Mouse (Mus musculus) liver, embryonic 12.5 days (tissue): ENCODE results near the gene Cnpy1. TPM values are rescaled to one million over a fixed set of nuclear protein-coding genes. Genes with fewer than 3 reads are reported as not detected.

Experiments
- ATAC-seq: fragments of 200-750 bp; cut with Nextera tagmentation; 2 replicates; pipeline ENCODE4 v1.8.0; 2017; ENCODE audit warnings: moderate number of reproducible peaks, mild to moderate bottlenecking, moderate library complexity
- H3K27ac ChIP-seq: fragments of 300-500 bp; sonication (generic); 2 replicates; pipeline ENCODE4 v1.5.1; 2016; ENCODE audit warnings: mild to moderate bottlenecking
- H3K27me3 ChIP-seq: fragments of 300-500 bp; sonication (generic); replicated peaks from 2 replicates; pipeline ENCODE4 v1.6.1; 2016; ENCODE audit warnings: mild to moderate bottlenecking, moderate library complexity
- H3K36me3 ChIP-seq: fragments of 300-500 bp; sonication (generic); 2 replicates; pipeline ENCODE4 v1.6.1; 2016; ENCODE audit warnings: mild to moderate bottlenecking, moderate library complexity
- H3K4me1 ChIP-seq: fragments of 300-500 bp; sonication (generic); 2 replicates; pipeline ENCODE4 v1.6.1; 2016
- H3K4me2 ChIP-seq: fragments of 300-500 bp; sonication (generic); 2 replicates; pipeline ENCODE4 v1.6.1; 2016; ENCODE audit warnings: mild to moderate bottlenecking, moderate library complexity
- H3K4me3 ChIP-seq: fragments of 300-500 bp; sonication (generic); 2 replicates; pipeline ENCODE4 v1.5.1; 2016; ENCODE audit warnings: mild to moderate bottlenecking, moderate library complexity
- H3K9ac ChIP-seq: fragments of 300-500 bp; sonication (generic); 2 replicates; pipeline ENCODE4 v1.6.1; 2016; ENCODE audit warnings: mild to moderate bottlenecking, moderate library complexity
- H3K9me3 ChIP-seq: fragments of 300-500 bp; sonication (generic); replicated peaks from 2 replicates; pipeline ENCODE4 v1.6.1; 2016; ENCODE audit warnings: mild to moderate bottlenecking, moderate library complexity
- WGBS: fragments of 180-500 bp; shearing (Covaris S2); methylation state at CpG from one replicate; pipeline ENCODE4 v1.1.7; 2016; ENCODE audit not compliant: insufficient replicate concordance; 5-methylcytosine and 5-hydroxymethylcytosine counted together
- polyA plus RNA-seq: library from polyadenylated mRNA; unstranded; fragments of >200 nt; fragmentation: Nextera tagmentation; extraction: Ambion mirVana; gene quantifications from 2 replicates; pipeline ENCODE4 v1.2.1, GENCODE M21; 2016

The Cnpy1 gene
- polyA plus RNA-seq, 1 experiment from 2014 or later: not detected

- H3K4me3 ChIP-seq: no peak overlapping the region
- no peaks in the 10 kb centered on the region for H3K9me3 ChIP-seq
- no peak overlapping the region for H3K27ac ChIP-seq
- H3K27me3 ChIP-seq: peaks cover 23% of the 10 kb centered on the region; the same call in 1 of the 2 replicates
- H3K4me1 ChIP-seq: no peaks in the 10 kb centered on the region
- no peak for ATAC-seq
- WGBS: 65% methylated on average over 5 of the region's 5 CpGs
- H3K36me3 ChIP-seq: no peaks in the 10 kb centered on the region
- no peak overlapping the region for H3K4me2 ChIP-seq
- H3K9ac ChIP-seq: no peak overlapping the region
Observed at GRCm38 (mm10) chr5:28262070-28262469, 16.5 kb upstream of the Cnpy1 start.

GRCm38 (mm10) chr5:28259939-28260338 is 14.3 kb upstream of the Cnpy1 start:
- H3K27me3 ChIP-seq: peaks cover 23% of the 10 kb centered on the region; the same call in 1 of the 2 replicates
- no peak overlapping the region for H3K4me3 ChIP-seq
- H3K9me3 ChIP-seq: no peaks in the 10 kb centered on the region
- H3K27ac ChIP-seq: no peak overlapping the region
- H3K4me2 ChIP-seq: no peak overlapping the region
- ATAC-seq: no peak
- H3K36me3 ChIP-seq: no peaks in the 10 kb centered on the region
- WGBS: 69% methylated on average over 1 of the region's 1 CpGs
- no peak overlapping the region for H3K9ac ChIP-seq
- H3K4me1 ChIP-seq: no peaks in the 10 kb centered on the region

- H3K4me3 ChIP-seq: no peak overlapping the region
- H3K9me3 ChIP-seq: no peaks in the 10 kb centered on the region
- H3K36me3 ChIP-seq: no peaks in the 10 kb centered on the region
- no peak overlapping the region for H3K4me2 ChIP-seq
- H3K9ac ChIP-seq: no peak overlapping the region
- peaks cover 23% of the 10 kb centered on the region; the same call in 1 of the 2 replicates for H3K27me3 ChIP-seq
- H3K27ac ChIP-seq: no peak overlapping the region
- WGBS: 9% methylated on average over 1 of the region's 1 CpGs
- H3K4me1 ChIP-seq: no peaks in the 10 kb centered on the region
- ATAC-seq: no peak
Observed at GRCm38 (mm10) chr5:28259385-28259784, 13.8 kb upstream of the Cnpy1 start.

GRCm38 (mm10) chr5:28257816-28258215 is 12.2 kb upstream of the Cnpy1 start:
- no peak overlapping the region for H3K4me2 ChIP-seq
- no peaks in the 10 kb centered on the region for H3K9me3 ChIP-seq
- H3K27ac ChIP-seq: no peak overlapping the region
- no peak for ATAC-seq
- H3K4me1 ChIP-seq: no peaks in the 10 kb centered on the region
- no peak overlapping the region for H3K9ac ChIP-seq
- H3K36me3 ChIP-seq: no peaks in the 10 kb centered on the region
- no peak overlapping the region for H3K4me3 ChIP-seq
- H3K27me3 ChIP-seq: peaks cover 22% of the 10 kb centered on the region; the same call in 1 of the 2 replicates
- WGBS: 59% methylated on average over 4 of the region's 4 CpGs

- H3K27ac ChIP-seq: no peak overlapping the region
- no peak overlapping the region for H3K4me2 ChIP-seq
- H3K27me3 ChIP-seq: peaks cover 7% of the 10 kb centered on the region; the same call in 1 of the 2 replicates
- WGBS: 63% methylated on average over 4 of the region's 4 CpGs
- H3K4me3 ChIP-seq: no peak overlapping the region
- no peak for ATAC-seq
- H3K4me1 ChIP-seq: no peaks in the 10 kb centered on the region
- H3K9me3 ChIP-seq: no peaks in the 10 kb centered on the region
- no peaks in the 10 kb centered on the region for H3K36me3 ChIP-seq
- no peak overlapping the region for H3K9ac ChIP-seq
Observed at GRCm38 (mm10) chr5:28252999-28253398, 7.4 kb upstream of the Cnpy1 start.

GRCm38 (mm10) chr5:28252260-28252659 is 6.7 kb upstream of the Cnpy1 start:
- Histone ChIP-seq H3K4me3 (no peak overlapping the region), H3K4me1 (no peaks in the 10 kb centered on the region), H3K4me2 (no peak overlapping the region), H3K27me3 (no peaks in the 10 kb centered on the region), H3K27ac (no peak overlapping the region), H3K9ac (no peak overlapping the region), H3K9me3 (no peaks in the 10 kb centered on the region), H3K36me3 (no peaks in the 10 kb centered on the region)
- WGBS: 70% methylated on average over 4 of the region's 4 CpGs
- no peak for ATAC-seq

GRCm38 (mm10) chr5:28251211-28251764 is 5.7 kb upstream of the Cnpy1 start:
- 65% methylated on average over 4 of the region's 4 CpGs for WGBS
- Histone ChIP-seq H3K9ac (no peak overlapping the region), H3K4me3 (no peak overlapping the region), H3K4me1 (no peaks in the 10 kb centered on the region), H3K36me3 (no peaks in the 10 kb centered on the region), H3K27ac (no peak overlapping the region), H3K9me3 (no peaks in the 10 kb centered on the region), H3K27me3 (0 out of 2 replicates have a peak, but pooled peaks cover 2% of the 10 kb centered on the region), H3K4me2 (no peak overlapping the region)
- ATAC-seq: no peak

GRCm38 (mm10) chr5:28250479-28250878 is 4.9 kb upstream of the Cnpy1 start:
- no peaks in the 10 kb centered on the region for H3K9me3 ChIP-seq
- H3K27me3 ChIP-seq: 0 out of 2 replicates have a peak, but pooled peaks cover 9% of the 10 kb centered on the region
- no peak for ATAC-seq
- H3K4me2 ChIP-seq: no peak overlapping the region
- H3K36me3 ChIP-seq: no peaks in the 10 kb centered on the region
- no peaks in the 10 kb centered on the region for H3K4me1 ChIP-seq
- H3K27ac ChIP-seq: no peak overlapping the region
- H3K4me3 ChIP-seq: no peak overlapping the region
- H3K9ac ChIP-seq: no peak overlapping the region
- WGBS: 65% methylated on average over 2 of the region's 2 CpGs

- Histone ChIP-seq H3K9ac (no peak overlapping the region), H3K27ac (no peak overlapping the region), H3K4me1 (no peaks in the 10 kb centered on the region), H3K27me3 (peaks cover 14% of the 10 kb centered on the region; the same call in 1 of the 2 replicates), H3K36me3 (no peaks in the 10 kb centered on the region), H3K4me3 (no peak overlapping the region), H3K4me2 (no peak overlapping the region), H3K9me3 (no peaks in the 10 kb centered on the region)
- no peak for ATAC-seq
- WGBS: 44% methylated on average over 4 of the region's 4 CpGs
Observed at GRCm38 (mm10) chr5:28245121-28245520, 485 bp downstream of the Cnpy1 start.

- no peak overlapping the region for H3K4me2 ChIP-seq
- H3K36me3 ChIP-seq: no peaks in the 10 kb centered on the region
- H3K27me3 ChIP-seq: peaks cover 14% of the 10 kb centered on the region; the same call in 1 of the 2 replicates
- 52% methylated on average over 8 of the region's 8 CpGs for WGBS
- no peaks in the 10 kb centered on the region for H3K9me3 ChIP-seq
- no peak overlapping the region for H3K4me3 ChIP-seq
- H3K9ac ChIP-seq: no peak overlapping the region
- H3K27ac ChIP-seq: no peak overlapping the region
- no peaks in the 10 kb centered on the region for H3K4me1 ChIP-seq
- ATAC-seq: no peak
Observed at GRCm38 (mm10) chr5:28243501-28244177, 2.0 kb downstream of the Cnpy1 start.

GRCm38 (mm10) chr5:28241423-28241822 is 4.2 kb downstream of the Cnpy1 start:
- Histone ChIP-seq H3K4me2 (no peak overlapping the region), H3K4me1 (no peaks in the 10 kb centered on the region; the same call in 1 of the 2 replicates), H3K27me3 (peaks cover 13% of the 10 kb centered on the region; the same call in 1 of the 2 replicates), H3K4me3 (no peak overlapping the region), H3K27ac (no peak overlapping the region), H3K36me3 (no peaks in the 10 kb centered on the region), H3K9ac (no peak overlapping the region), H3K9me3 (no peaks in the 10 kb centered on the region)
- 69% methylated on average over 4 of the region's 4 CpGs for WGBS
- ATAC-seq: no peak

GRCm38 (mm10) chr5:28239829-28240228 is 5.8 kb downstream of the Cnpy1 start:
- no peaks in the 10 kb centered on the region for H3K36me3 ChIP-seq
- no peak overlapping the region for H3K9ac ChIP-seq
- WGBS: 64% methylated on average over 5 of the region's 5 CpGs
- H3K4me1 ChIP-seq: no peaks in the 10 kb centered on the region; the same call in 1 of the 2 replicates
- peaks cover 5% of the 10 kb centered on the region; the same call in 1 of the 2 replicates for H3K27me3 ChIP-seq
- H3K27ac ChIP-seq: no peak overlapping the region
- H3K4me2 ChIP-seq: no peak overlapping the region
- no peak overlapping the region for H3K4me3 ChIP-seq
- no peak for ATAC-seq
- no peaks in the 10 kb centered on the region for H3K9me3 ChIP-seq
